Mouse (Mus musculus) lung, embryonic 16.5 days (tissue): Measurements from ENCODE around the gene Fmo1. TPM values are rescaled to one million over a fixed set of nuclear protein-coding genes. Genes with fewer than 3 reads are reported as not detected.

Source experiments
- ATAC-seq: fragments of 200-750 bp; cut with Nextera tagmentation; 2 replicates; pipeline ENCODE4 v1.8.0; 2017; ENCODE audit warnings: low read depth, mild to moderate bottlenecking, moderate library complexity
- H3K27ac ChIP-seq: fragments of 300-500 bp; sonication (generic); 2 replicates; pipeline ENCODE4 v1.5.1; 2014; ENCODE audit warnings: mild to moderate bottlenecking, control low read depth, low read length
- H3K27me3 ChIP-seq: fragments of 300-500 bp; sonication (generic); 2 replicates; pipeline ENCODE4 v1.6.1; 2014; ENCODE audit warnings: low read depth, low read length, mixed read lengths; ENCODE audit not compliant: control insufficient read depth, insufficient read depth
- H3K36me3 ChIP-seq: fragments of 300-500 bp; sonication (generic); 2 replicates; pipeline ENCODE4 v1.6.1; 2014; ENCODE audit warnings: low read length; ENCODE audit not compliant: control insufficient read depth, insufficient read depth
- H3K4me1 ChIP-seq: fragments of 300-500 bp; sonication (generic); replicated peaks from 2 replicates; pipeline ENCODE4 v1.6.1; 2014; ENCODE audit warnings: low read length, mixed read lengths; ENCODE audit not compliant: control insufficient read depth, insufficient read depth
- H3K4me2 ChIP-seq: fragments of 300-500 bp; sonication (generic); 2 replicates; pipeline ENCODE4 v1.6.1; 2014; ENCODE audit warnings: low read depth, low read length, control low read depth
- H3K4me3 ChIP-seq: fragments of 300-500 bp; sonication (generic); 2 replicates; pipeline ENCODE4 v1.5.1; 2014; ENCODE audit warnings: mild to moderate bottlenecking, low read length, control low read depth
- H3K9ac ChIP-seq: fragments of 300-500 bp; sonication (generic); 2 replicates; pipeline ENCODE4 v1.6.1; 2014; ENCODE audit warnings: low read length, control low read depth
- H3K9me3 ChIP-seq: fragments of 300-500 bp; sonication (generic); 2 replicates; pipeline ENCODE4 v1.6.1; 2016; ENCODE audit warnings: low read length; ENCODE audit not compliant: control insufficient read depth
- WGBS: fragments of 180-500 bp; shearing (Covaris S2); extraction: QIAGEN DNeasy Blood & Tissue Kit; methylation state at CpG from one replicate; pipeline ENCODE4 v1.1.7; 2014; 5-methylcytosine and 5-hydroxymethylcytosine counted together
- polyA plus RNA-seq: library from polyadenylated mRNA; unstranded; fragments of >200 nt; fragmentation: Nextera tagmentation; extraction: Ambion mirVana; gene quantifications from 2 replicates; pipeline ENCODE4 v1.2.1, GENCODE M21; 2015

Gene Fmo1
- polyA plus RNA-seq, 1 experiment from 2014 or later: 29.2 TPM

DNA sequence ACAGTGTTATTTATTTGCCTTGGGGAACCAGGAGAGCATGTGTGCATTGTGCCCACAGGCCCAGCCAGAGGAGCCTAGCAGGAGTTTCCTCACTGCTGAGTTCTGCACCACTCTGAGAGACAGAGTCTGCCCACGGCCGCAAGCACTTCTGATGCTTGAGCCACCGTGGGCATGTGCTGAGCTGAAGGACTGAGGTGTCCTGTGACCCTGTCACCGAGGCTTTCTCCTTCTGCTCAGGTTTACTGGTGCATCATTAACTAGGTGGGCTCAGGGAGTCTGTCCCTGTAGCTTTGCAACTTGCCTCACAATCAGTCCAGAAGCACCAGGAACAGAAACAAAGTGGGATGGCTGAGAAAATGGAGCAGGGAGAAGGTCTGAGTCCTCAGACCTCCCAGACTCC lies 51.5 kb downstream of the Fmo1 start:
- Histone ChIP-seq H3K9ac (no peak overlapping the region), H3K27me3 (no peaks in the 10 kb centered on the region), H3K4me2 (no peak overlapping the region), H3K4me3 (no peak overlapping the region), H3K9me3 (no peaks in the 10 kb centered on the region), H3K36me3 (no peaks in the 10 kb centered on the region), H3K4me1 (no peaks in the 10 kb centered on the region), H3K27ac (no peak overlapping the region)
- ATAC-seq: no peak
- 50% methylated on average over 4 of the region's 4 CpGs for WGBS

GRCm38 (mm10) chr1:162813836-162814156 lies 52.6 kb downstream of the Fmo1 start, which contains the start of gene Fmo4:
TSS of gene Fmo4 (minus strand) at chr1:162813972.
- no peak within 1 kb of the TSS for H3K4me3 ChIP-seq
- no peak within 1 kb of the TSS for H3K27ac ChIP-seq
- no peak within 1 kb of the TSS for H3K9ac ChIP-seq
- H3K36me3 ChIP-seq: no peaks in the 10 kb centered on the region
- peak; percentile 49; the same call in 1 of the 2 replicates for ATAC-seq
- no peaks in the 10 kb centered on the region for H3K27me3 ChIP-seq
- WGBS: 45% methylated on average over 8 of the region's 8 CpGs
- H3K4me1 ChIP-seq: no peaks in the 10 kb centered on the region
- H3K4me2 ChIP-seq: peak within 1 kb of the TSS; percentile 25; the same call in 1 of the 2 replicates
- no peaks in the 10 kb centered on the region for H3K9me3 ChIP-seq

DNA sequence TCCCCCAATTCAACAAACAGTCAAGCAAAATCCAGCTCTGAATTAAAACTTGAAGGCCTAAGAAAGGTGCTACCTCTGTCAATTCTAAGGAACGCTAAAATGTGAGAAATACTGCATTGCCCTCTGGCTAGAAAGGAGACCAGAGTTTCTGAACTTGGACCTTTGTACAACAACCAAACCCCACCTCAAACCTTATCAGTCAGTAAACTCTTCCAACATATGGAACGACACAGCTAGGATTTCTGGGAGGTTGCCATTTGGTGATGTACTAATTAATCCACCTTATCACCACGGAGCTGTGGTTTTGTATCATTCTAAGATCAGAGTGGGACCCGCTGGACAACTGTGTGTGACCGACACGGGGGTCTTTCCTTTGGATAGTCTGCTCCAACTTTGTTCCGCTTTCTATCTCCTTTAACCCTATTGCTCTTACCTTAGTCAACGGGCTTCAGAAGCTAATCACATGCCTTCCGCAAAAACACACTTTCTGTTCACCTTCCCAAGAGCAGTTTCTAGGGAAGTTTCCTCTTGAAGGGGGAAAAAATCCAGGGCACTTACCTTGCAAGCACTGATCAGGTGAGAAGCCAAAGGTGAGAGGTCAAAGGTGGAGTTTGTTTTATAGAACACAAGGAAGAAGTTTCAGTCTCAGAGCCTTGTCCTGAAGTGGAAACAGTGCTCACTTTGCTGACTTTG lies 53.1 kb downstream of the Fmo1 start:
- no peaks in the 10 kb centered on the region for H3K4me1 ChIP-seq
- H3K4me2 ChIP-seq: peak overlapping the region; percentile 25; the same call in 1 of the 2 replicates
- no peak overlapping the region for H3K9ac ChIP-seq
- H3K4me3 ChIP-seq: no peak overlapping the region
- no peaks in the 10 kb centered on the region for H3K9me3 ChIP-seq
- WGBS: 82% methylated on average over 9 of the region's 9 CpGs
- no peaks in the 10 kb centered on the region for H3K36me3 ChIP-seq
- ATAC-seq: no peak
- H3K27me3 ChIP-seq: no peaks in the 10 kb centered on the region
- no peak overlapping the region for H3K27ac ChIP-seq

DNA sequence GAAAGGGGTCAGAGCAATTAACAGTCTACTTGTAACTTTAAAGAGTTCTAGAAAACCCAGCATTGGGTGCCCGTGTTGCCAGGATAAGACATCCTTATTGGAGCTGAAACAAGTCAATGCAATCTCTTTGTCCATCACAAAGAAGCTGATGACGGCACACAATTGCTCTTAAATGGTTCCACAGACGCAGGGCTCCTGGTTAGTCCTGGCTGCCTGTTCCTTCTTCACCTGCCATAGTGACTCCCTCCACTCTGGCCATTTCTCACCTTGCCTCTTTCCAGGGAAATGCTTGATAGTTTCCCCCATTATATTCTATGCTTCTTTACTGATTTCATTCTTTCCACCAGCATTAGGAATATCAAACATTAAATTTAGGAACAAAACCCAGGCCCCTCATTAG lies 57.9 kb downstream of the Fmo1 start:
- Histone ChIP-seq H3K4me2 (no peak overlapping the region), H3K4me1 (no peaks in the 10 kb centered on the region), H3K27ac (no peak overlapping the region), H3K36me3 (no peaks in the 10 kb centered on the region), H3K9me3 (no peaks in the 10 kb centered on the region), H3K4me3 (no peak overlapping the region), H3K27me3 (no peaks in the 10 kb centered on the region), H3K9ac (no peak overlapping the region)
- 85% methylated on average over 3 of the region's 3 CpGs for WGBS
- ATAC-seq: no peak

GRCm38 (mm10) chr1:162807441-162807840 lies 59.0 kb downstream of the Fmo1 start:
- no peak overlapping the region for H3K4me2 ChIP-seq
- H3K27ac ChIP-seq: no peak overlapping the region
- 80% methylated on average over 5 of the region's 5 CpGs for WGBS

DNA sequence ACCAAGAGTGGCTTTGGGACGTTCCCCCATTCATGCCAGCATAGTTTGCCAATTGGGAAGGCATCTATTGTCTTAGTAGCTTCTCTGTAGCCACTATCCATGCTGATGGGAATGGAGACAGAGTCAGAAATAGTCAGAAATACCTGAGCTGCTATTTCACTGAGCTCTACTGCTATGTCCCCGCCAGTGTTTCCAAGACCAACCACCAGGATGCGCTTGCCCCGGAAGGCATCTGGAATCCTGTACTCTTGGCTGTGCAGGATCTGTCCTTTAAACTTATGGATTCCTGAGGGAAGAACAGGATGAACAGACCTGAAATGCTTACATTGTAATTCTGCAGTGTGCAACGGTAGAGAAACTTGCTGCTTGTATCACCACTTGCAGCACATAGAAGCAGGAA lies 61.4 kb downstream of the Fmo1 start:
- Histone ChIP-seq H3K4me2 (no peak overlapping the region), H3K9me3 (no peaks in the 10 kb centered on the region), H3K36me3 (no peaks in the 10 kb centered on the region), H3K4me3 (no peak overlapping the region), H3K27ac (no peak overlapping the region), H3K9ac (no peak overlapping the region), H3K4me1 (no peaks in the 10 kb centered on the region), H3K27me3 (no peaks in the 10 kb centered on the region)
- 54% methylated on average over 5 of the region's 5 CpGs for WGBS
- ATAC-seq: no peak

More at GRCm38 (mm10) chr1:162807441-162807840, 59.0 kb downstream of the Fmo1 start:
- H3K9me3 ChIP-seq: no peaks in the 10 kb centered on the region
- no peak overlapping the region for H3K9ac ChIP-seq
- H3K27me3 ChIP-seq: no peaks in the 10 kb centered on the region
- H3K4me1 ChIP-seq: no peaks in the 10 kb centered on the region
- H3K4me3 ChIP-seq: no peak overlapping the region
- no peaks in the 10 kb centered on the region for H3K36me3 ChIP-seq
- no peak for ATAC-seq

DNA sequence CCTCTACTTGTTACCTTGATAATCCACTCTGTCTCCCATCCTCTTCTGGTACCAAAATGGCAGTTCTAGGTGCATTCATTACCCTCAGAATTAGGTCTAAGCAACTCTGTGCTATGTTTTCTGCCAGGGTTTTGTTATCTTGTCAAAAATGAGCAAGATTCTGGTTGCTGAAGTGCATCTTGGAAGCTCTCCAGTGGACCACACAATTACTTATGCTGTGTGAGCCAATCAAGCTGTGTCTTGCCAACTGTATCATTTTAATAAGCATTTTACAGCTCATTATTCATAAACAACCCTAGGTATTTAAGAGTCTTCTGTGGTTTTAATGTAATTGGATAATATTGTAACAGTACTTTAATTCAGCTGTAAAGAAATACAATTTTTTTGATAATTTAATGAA lies 70.0 kb downstream of the Fmo1 start:
- peaks cover 4% of the 10 kb centered on the region; the same call in 1 of the 2 replicates for H3K4me1 ChIP-seq
- no peak overlapping the region for H3K9ac ChIP-seq
- no peak overlapping the region for H3K27ac ChIP-seq
- no peaks in the 10 kb centered on the region for H3K9me3 ChIP-seq
- no peaks in the 10 kb centered on the region for H3K36me3 ChIP-seq
- ATAC-seq: 0 out of 2 replicates have a peak, but pooled peaks have one; percentile 26
- H3K27me3 ChIP-seq: no peaks in the 10 kb centered on the region
- no peak overlapping the region for H3K4me3 ChIP-seq
- H3K4me2 ChIP-seq: no peak overlapping the region

- Histone ChIP-seq H3K4me3 (no peak overlapping the region), H3K27ac (no peak overlapping the region), H3K27me3 (no peaks in the 10 kb centered on the region), H3K9me3 (no peaks in the 10 kb centered on the region), H3K4me1 (peaks cover 4% of the 10 kb centered on the region; the same call in 1 of the 2 replicates), H3K4me2 (no peak overlapping the region), H3K9ac (no peak overlapping the region), H3K36me3 (no peaks in the 10 kb centered on the region)
- WGBS: 69% methylated on average over 7 of the region's 7 CpGs
- ATAC-seq: no peak
Observed at GRCm38 (mm10) chr1:162792306-162793044, 73.9 kb downstream of the Fmo1 start.

GRCm38 (mm10) chr1:162785222-162785621 lies 81.2 kb downstream of the Fmo1 start:
- H3K4me3 ChIP-seq: no peak overlapping the region
- H3K9ac ChIP-seq: no peak overlapping the region
- no peak overlapping the region for H3K4me2 ChIP-seq
- WGBS: 72% methylated on average over 4 of the region's 4 CpGs
- H3K9me3 ChIP-seq: no peaks in the 10 kb centered on the region
- H3K27me3 ChIP-seq: no peaks in the 10 kb centered on the region
- no peaks in the 10 kb centered on the region for H3K36me3 ChIP-seq
- no peaks in the 10 kb centered on the region for H3K4me1 ChIP-seq
- H3K27ac ChIP-seq: no peak overlapping the region
- ATAC-seq: no peak
